Mouse (Mus musculus) ovary, postnatal 14 days (tissue): ENCODE data around the gene Cxcl17.
A peak's percentile ranks its signal among the peaks of the same experiment; 100 is the strongest.

Source experiments
- DNase-seq: peaks from one replicate; pipeline ENCODE4 v3.0.0; 2022; ENCODE audit warnings: low spot score

Cxcl17 gene

DNA sequence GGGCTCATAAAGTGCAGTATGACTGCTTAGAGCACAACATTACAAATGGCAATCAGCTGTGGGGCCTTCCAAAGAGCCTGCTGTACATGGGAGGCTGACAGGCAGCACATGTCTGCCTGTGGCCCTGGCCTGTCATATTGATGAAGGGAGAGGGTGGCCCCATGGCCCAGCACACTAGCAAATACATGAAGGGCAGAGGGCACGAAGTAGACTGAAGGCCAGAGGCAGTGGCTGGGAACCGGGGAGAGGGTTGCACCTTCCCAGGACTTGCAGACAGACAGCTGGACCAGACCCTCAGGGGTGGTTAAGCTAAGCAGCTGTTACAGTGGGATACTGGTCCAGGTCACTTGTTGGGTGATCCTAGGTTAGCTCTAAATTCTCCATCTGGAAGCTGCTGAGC lies 21.7 kb downstream of the Cxcl17 start:
- DNase-seq: no peak

DNA sequence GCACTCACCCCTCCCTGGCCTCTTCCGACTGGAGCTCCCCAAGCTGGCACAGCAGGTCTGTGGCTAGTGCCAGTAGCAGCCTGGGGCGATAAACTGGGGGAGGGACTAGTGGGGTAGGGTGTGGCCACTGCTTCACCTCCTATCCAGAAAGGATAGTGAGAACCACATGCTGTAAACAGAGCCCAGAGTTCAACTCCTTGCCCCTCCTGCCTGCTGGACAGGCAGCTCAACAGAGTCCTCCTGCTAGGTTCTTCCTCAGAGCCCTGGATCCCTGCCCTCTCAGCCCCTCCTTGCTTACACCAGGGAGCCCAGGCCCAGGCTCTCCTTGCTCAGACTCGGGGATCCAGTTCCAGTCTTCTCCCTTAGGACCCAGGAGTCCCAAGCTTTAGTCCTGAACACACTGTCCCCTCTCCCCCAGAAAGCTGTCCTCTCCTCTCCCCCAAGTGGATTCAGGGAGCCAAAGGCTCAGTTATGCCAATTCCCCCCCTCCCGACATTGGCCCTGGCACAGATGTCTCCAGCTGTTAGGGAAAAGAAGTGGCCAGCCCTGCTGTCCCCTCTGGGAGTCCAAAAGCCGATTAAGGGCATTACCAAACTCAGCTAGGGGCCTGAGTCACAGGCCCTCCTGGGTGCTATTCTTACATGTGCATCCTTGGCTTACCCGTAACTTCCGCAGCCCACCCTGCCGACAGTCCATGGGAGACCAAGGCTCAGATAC lies 22.5 kb downstream of the Cxcl17 start:
- peak; percentile 46 for DNase-seq

DNA sequence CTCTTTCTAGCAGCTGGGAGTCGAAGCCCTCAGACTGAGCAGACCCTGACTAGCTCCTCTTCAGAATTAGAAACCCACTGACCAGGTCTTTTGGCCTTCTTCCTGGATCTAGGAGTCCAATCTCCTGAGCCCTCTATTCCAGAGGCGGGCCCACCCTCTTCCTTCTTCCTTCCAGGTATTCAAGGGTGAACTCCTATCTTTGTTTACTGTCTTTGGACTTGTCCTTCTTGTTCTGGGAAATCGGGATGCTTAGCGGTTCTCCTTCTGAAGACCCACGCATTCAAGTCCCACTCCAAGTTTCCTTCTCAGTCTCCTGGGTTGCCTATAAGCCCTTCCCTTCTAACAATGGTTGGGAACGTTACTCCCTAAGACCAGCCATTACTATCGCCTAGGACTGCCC lies 23.8 kb downstream of the Cxcl17 start:
- DNase-seq: no peak

DNA sequence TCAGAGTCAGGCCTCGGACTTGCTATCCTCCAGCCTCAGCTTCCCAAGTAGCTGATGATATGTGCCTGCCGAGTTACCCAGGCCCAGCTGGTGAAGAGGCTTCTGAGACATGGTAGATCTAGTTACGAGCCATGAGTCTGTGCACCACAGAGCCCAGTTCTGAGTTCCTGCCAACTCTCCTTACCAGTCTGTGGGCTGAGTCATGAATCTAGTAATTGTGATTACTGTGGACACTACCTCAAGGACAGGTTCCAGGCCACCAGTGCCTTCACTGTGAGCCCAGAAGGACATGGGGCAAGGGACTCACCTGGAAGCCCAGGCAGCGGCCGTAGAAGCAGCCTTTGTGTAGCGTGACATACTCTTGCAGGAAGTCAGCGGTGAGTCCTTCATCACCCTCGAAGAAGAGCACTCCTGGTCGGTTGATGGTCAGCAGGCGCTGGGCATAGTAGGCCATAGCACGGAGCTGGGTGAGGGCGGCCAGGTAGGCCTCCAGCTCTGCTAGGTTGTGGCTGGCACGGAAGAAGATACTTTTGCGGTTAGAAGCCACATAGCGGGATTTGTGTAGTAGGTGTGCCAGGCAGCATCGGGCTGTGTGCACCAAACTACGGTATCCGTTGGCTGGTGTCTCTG lies 24.8 kb downstream of the Cxcl17 start:
- DNase-seq: no peak

DNA sequence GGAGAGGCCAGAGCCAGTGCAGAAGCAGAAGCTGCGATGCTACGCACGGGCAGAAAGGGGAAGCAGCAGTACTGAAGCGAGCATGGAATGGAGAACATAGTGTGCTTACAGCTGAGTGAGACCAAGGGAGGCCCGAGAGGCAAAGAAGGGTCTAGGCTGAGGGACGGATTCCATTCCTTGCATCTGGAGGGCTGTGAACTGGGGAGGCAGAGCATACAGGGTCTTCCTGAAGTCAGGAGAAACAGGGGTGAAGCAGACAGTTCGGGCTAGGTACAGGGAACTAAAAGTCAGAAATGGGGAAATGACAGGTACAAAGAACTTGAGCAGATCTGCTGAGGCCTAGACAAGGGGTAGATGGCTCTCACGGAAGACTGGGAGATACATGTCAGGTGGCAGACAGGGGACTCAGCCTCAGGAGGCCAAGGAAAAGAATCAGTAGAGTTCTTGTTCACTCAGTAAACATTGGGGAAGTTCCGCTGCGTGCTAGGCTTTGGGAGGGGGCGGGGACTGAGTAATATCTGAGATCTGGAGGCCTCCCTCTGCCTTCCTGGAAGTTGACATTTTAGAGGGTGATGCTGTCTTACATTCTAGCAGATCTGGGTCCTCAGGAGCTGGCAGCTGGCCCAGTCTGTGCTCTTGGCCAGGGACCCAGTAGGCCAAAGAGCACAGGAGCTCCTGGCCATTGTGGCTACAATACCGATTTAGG lies 26.7 kb downstream of the Cxcl17 start:
- DNase-seq: peak; percentile 64

DNA sequence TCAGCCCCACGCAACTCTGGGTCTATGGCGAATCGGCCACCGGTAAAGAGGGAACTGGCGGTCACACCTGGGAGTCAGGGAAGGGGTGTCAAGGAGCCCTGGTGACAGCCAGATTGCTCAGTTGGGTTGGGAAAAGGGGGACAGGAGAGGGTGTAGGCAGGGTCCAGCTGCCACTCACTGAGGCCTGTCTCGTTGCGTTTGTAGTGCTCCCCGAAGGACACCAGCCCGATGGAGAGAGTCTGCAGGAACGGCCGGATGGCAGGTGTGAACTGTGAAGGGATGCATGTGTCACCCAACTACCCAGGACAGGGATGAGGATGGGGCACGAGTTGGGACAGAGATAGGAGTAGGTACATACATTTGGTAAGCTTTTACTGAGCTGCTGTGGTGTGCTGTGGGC lies 27.4 kb downstream of the Cxcl17 start:
- DNase-seq: no peak

DNA sequence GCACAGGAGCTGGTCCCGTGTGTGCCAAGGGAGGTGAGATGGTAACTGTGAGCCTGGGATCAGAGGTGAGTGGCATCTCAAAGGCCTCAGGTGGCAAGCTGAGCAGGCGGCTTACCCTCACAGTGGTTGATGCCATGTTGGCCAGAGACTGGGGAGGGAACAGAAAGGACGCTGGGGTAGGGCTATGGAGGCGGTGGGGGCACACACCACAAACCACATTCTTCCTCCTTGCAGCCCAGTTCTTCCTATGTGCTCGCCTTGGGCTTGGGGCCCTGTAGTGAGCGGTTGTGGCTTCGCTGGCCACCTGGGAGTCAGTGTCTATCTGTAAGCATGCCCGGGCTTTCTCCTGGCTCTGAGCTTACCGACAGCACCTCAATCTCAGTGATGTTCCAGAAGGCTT lies 27.9 kb downstream of the Cxcl17 start:
- DNase-seq: no peak

DNA sequence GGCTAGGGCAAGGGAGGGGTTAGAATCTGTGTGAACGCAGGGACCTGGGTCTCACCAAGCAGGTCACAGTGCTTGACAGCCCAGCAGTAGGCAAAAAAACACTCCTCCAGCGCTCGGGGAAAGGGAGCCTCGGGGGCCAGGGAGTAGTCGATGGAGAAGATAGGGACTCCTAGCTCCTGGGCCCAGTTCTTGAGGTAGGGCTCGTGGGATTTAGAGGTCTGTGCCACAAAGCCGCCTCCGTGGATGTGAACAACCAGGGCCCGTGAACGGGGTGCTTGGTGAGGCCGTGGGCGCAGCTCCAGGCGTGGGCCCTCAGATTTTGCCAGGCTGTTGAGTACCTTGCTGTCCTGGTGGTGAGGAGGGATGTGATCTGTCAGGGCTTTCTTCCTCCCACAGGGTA lies 28.4 kb downstream of the Cxcl17 start:
- DNase-seq: no peak

DNA sequence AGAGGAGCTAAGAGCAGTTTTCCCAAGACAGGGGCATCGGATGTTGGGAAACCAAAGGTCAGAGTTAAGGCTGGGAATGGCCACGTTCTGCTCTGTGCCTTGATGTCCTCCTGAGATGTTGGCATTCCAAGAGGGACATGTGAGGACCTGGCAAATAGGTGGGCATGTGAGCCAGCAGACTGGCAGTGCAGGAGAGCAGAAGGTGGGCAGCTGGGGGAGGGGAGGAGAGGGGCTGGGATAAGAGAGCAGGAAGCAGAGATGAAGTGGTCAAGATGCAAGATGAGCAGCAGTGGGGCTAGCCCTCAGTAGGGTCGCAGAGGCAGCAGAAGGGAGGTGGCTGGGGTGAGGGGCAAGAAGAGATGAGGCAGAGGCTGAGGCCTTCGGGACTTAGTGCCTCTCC lies 28.8 kb downstream of the Cxcl17 start:
- DNase-seq: no peak

DNA sequence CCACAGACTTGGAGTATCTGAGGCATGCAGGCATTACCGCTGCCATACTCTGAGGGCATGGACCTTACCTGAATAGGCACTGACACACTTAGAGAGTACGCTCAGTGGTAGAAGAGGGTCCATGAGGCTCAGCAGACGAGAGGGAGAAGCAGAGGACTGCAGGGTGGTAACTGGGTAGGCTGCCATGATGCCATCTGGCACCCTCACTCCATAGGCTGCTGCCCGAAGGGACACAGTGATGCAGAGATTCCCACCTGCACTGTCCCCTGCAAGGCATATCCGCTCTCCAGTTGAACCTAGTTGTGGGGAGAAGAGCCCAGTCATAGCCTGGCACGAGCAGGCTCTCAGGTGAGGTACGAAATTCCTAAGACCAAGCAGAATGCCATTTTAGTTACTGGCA lies 29.3 kb downstream of the Cxcl17 start:
- no peak for DNase-seq

DNA sequence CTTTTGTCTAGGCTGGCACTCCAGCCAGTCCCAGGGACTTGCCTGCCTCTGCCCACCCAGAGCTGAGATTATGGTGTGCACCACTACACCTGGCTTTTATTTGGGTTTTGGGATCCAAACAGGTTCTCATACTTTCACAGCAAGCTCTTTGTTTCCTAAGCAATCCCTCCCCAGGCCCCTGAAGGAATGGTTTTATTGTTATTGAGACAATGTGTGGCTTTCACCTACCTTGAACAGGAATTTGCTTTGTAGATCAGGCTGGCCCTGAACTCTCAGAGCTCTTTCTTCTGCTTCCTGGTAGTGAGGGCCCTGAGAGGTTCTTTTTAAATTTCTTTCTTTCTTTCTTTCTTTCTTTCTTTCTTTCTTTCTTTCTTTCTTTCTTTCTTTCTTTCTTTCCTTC lies 30.1 kb downstream of the Cxcl17 start:
- DNase-seq: no peak

DNA sequence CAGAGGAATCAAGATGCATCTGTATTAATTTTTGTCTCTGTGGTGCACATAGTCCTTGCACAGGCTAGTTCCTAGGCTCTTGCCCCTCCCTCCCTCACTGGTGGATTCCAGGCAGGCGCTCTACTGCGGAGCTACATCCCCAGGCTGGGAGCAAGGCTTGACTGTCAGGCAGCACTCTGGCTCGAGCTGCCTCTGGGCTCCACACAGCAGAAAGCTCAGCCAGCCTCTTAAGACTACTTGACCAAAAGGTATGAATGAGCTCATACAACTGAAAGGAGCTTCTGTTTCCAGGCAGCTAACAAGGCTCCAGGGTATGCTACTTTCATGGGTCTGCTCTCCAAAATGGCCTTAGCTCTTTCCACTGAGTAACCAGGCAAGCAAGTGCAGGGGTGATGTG lies 31.4 kb downstream of the Cxcl17 start:
- no peak for DNase-seq

DNA sequence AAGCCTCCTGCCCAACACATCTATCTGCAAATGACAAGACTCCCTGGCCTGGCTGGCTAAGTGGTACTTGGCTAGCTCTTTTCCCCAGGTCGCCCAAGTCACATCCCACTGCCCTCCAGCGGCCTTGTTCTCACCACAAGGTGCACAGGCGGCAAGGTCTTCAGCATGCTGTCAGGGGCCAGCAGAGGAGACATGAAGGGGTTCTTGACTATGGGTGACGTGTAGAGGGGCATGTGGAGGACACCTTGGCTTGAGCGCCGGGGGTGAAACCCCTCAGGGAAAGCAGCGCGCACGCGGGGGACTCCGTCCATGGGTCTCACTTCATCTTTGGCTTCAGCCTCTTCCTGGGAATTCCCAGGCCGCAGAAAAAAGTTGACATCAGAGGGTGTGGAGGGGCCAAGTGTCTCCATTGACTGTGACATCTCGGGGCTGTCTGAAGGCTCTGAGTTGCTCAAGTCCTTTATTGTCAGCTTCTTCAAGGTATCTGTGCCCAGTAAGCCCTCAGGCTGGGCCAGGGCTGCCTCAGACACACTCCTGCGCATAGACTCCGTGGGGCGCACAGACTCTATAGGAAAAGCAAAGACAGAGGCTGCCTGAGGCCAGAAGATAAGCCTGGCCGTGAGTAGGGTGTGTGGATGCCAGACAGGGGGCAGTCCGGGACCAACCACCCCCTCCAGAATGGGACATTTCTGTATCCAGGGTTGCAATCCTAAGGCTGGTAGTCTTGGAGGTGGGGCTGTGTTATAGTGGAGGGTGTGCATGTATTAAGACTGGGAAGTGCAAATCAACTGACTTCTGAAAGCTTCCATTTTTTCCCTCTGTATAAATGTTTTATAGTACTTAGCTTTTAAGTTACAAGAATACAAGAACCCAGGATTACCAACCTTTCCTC lies 32.0 kb downstream of the Cxcl17 start:
- DNase-seq: no peak

DNA sequence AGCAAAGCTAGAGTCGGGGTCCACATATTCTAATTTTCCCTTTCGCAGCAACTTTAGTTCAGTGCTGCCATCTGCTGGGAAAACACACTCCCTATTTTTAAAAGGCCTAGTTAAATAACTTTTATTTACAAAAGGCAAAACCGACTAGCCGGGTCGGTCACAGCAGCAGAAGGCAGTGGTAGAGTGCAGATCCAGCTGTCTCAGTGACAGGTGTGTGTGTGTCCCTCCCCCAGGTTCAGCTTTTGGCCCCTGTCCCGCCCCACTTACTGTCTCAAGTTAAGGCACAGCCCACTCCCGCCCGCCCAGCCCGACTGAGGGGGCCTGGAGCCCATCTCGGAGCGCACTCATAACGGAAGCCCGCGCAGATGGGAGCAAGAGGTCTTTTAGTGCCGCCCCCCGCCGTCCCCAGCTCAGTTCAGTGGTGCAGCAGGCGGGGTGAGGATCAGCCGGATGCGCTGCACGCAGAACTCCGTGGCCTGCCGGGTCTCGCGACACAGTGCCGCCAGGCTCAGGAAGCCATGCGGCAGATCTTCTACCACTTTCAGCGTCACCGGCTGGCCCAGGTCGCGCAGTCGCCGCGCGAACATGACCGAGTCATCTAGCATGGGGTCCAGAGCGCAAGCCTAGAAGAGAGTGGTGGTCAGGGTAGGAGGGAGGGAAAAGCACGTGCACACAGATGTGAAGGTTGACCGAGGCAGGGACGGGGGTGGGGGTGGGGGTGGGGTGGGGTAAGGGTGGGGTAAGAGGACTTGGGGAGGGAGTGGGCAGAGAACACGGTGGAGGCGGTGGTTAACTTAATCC lies 32.9 kb downstream of the Cxcl17 start:
- peak; percentile 43 for DNase-seq

DNA sequence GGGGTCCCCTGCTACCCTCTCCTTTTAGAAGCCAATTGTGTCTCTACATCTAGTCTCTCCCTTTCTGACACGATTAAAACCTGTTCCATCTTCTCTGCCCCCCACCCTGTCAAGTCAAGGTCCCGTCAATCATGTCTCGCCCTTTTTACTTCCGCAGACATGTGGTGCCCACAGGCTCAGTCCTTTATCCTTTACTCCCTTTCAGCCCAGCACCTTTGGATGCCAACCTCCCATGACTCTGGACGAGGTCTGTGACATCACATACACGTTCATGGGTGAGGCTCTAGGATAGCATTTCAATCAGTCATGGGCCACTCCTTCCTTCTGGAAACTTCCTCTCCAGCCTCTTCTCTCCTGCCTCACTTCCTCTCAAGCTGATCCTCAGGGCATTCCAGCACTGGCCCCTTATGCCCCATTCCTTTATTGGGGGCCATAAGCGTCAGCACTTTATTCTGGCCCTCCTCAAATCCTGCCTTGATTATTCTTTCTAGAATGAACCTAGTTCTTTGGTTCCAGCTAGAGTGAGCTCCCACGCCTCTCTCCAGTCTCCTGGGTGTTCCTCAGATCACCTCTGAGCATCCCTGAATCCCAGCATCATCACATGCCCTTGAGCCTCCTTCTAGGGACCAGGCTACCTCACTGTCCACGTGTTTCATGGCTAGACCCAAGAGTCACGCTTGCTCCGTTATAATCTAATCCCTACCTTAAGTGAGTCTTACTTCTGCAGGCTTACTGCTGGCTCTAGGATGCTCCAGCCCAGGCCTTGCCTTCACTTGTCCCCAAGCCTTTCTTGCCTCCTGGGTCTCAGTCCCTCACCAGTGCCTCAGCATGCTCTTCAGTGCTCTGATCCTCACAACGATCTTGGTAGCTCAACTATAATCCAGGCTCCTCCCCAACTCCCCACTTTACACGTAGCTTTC lies 34.2 kb downstream of the Cxcl17 start:
- DNase-seq: no peak

DNA sequence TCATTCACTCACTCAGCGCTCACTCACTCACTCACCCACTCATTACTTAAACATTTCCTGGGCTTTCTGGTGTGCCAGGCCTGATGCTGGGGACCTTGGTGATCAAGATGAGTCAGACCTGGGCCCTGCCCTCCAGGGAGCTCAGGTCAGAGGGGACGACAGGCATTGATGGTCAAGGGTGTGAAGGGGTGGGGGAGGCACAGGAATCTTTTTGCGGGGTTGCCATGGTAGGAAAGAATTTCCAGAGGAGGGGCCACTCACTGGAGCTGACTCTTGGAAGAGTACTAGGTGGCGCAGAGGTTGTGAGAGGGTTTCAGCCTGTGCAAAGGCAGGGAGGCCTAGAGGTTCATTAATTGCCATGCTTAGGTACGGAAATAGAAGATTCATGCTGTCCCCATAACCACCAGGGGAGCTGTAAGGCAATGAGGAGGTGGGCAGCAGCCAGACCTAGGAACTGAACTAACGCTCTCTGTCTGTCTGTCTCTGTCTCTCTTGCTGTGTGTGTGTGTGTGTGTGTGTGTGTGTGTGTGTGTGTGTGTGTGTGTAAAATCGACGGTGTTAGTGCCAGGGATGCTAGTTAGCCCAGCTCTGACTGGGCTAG lies 35.5 kb downstream of the Cxcl17 start:
- DNase-seq: no peak

DNA sequence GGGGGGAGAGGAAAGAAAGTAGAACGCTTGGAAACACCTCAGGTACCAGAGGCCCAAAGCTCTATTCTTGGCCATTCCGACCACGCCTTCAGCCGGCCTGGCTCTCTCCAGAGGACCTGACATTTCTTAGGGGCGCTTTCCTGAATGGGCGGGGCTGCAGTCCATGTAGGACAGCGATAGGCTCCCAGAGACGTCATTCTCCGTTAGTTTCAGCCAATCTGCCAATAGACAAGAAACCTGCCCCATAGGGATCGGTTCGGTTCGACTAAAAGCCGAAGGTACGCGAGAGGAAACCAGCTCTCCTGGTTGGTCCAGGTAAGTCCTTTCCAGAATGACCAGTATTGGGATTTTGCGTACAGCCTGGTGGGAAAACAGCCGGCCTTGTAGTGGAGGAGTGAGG lies 36.1 kb downstream of the Cxcl17 start:
- DNase-seq: peak; percentile 78

DNA sequence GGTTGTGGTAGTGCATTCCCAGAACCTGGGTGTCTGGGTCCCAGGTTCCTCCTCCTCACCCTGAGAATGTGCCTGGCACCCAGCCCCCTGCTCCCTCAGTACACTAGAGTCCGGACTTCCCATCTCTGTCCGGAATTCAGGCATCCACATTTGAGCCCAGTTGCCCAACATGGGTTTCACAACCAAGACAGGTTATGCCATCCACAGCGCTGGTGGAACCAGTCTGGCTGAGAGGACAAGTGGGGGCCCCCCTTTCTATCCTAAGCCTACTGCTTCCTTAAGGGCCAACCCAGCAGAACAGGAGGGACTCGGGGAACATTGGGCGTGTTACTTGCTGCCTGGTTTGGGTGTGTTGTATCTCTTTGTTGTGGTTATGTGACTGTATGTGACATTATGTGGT lies 40.2 kb downstream of the Cxcl17 start:
- DNase-seq: no peak

DNA sequence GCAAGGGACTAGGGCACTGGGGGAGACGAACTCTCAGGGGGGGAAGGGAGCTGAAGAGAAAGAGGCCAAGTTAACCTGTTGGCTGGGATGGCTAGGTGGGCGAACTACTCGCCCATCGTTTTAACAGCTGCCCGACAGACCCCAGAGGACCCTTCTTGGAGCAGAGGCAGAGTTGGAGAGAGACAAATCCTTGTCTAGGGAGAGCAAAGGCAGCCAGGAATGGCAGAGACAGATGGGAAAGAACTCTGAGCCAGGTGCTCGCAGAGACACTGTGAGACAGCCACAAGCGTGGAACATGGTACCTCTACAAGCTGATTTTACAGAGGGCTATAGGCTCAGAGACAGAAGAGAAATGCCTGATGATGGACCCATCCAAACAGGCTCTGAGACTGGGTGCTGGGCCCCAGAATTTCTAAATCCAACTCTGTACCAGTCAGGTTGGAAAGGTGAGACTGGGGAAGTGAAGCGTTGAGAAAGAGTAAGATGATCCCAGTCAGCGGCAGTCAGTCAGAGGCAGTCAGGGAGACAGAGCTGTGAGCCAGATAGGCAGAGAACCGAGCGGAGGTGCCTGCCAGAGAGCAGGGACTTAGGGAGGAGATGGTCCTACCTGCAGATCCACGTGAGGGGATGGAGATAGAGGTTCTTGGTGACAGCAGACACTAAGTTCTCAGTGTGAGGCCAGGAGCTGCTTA lies 43.5 kb downstream of the Cxcl17 start, which contains the start of gene Cnfn:
Gene Cnfn (minus strand): TSS at position 667 of the 692 bp plus-strand sequence.
- DNase-seq: no peak
